Mouse (Mus musculus) left cerebral cortex, postnatal 36 days (tissue): ENCODE results near the gene Cldn12. TPM values are rescaled to one million over a fixed set of nuclear protein-coding genes. Genes with fewer than 3 reads are reported as not detected.

Source experiments
- DNase-seq, 2 experiments: peaks; one replicate each; pipeline ENCODE4 v3.0.0; 2021 to 2022; ENCODE audit warnings: low spot score in 2 of 2, mixed read lengths in 1 of 2
- intact Hi-C: fragments of 180-260 bp; cut with DNase I; formaldehyde crosslinking; loops from one replicate; pipeline ENCODE4 v1.15.1; 2025
- total RNA-seq, 2 experiments: library from RNA; stranded (reverse); gene quantifications; 2 replicates each; pipeline ENCODE4 v1.2.3; 2021

The Cldn12 gene
- total RNA-seq, 2 experiments from 2014 or later = 42.1 to 44.2 TPM

DNA sequence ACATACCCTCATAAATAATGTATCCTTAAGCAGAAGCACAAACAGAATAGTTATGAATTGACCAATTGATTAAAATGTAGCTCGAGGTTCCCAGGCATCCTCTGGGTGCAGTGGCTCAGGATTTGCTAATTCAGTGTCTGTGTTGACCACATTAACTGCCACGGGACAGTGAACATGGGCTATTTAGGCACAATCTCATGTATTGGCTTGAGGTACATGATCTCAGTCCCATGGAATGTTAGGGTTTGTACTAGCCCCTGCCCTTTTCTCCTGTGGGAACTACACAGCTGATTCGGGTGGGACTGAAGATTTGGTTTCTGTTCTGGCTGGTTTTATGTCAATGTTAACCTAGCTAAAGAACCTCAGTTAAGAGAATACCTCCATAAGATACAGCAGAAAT lies 18.4 kb downstream of the Cldn12 start:
- intact Hi-C loops = no loop called here
- DNase-seq = no peak

DNA sequence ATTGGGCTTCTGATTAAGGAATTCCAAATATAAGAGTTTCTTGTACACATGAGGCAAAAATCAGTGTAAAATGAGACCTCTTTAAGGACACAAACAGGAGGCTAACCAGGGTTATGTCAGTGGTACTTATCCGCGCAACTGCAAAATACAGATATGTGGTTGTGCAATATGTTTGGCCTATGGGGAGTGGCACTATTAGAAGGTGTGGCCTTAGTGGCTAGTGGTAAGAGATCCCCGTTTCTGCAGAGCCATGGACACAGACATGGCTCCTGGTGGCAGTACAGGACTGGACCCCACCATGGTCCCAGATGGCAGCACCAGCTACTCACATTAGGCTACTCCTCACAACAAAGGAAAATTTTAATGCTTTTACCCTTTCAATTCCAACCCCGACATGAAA lies 19.7 kb downstream of the Cldn12 start:
- intact Hi-C loops = no loop called here
- DNase-seq = no peak

DNA sequence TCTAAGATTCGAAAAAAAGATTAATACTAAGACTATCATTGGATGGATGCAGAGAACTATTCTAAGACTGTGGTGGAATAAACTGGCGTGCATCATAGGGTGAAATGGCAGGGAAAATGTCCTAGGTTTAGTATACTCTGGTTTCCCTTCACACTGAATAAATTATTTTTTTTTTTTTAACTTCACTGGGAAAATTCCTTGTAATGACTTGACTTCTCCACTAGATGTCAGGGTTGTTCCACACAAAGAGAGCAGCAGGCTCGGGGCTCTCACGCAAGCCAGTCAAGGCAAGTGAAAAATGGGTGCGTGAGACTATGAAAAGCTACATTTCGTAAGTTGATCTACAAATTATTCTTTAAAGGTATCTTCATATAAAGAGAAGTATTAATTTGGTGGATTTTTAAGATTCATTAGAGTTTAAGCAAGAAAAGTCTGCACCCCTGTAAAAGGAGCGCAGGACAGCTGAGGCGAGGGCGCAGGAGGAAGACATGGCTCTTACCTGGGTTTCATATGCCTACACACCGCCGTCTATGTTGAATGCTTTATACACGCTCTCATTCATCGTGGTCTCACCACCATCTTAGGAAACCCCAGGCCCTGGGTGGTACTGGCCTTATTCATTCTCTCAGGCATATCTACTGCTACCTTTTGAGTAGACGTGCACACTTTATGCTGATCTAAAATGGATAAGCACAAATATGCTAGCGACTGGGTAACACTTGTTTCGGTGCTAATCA lies 20.3 kb downstream of the Cldn12 start:
- no peak for DNase-seq
- intact Hi-C loops = loop anchor here (1.0 kb wide), 1 partner anchor 256 kb away; no protein-coding TSS in a partner anchor

DNA sequence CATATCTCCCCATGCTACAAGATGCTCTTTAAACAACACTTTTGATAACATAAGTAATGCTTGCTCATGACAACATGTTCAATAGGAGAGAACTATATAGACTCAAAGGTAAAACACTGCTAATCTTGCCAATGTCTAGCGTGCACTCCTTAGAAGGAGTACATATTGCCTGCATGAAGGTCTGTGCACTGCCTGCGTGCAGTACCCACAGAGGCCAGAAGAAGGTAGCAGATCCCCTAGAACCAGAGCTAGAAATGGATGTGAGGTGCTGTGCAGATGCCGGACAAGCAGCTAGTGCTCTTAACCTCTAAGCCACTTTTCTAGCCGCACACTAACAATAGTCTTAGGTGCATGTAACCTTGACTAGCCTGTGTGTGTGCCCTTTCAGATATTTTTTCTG lies 22.6 kb downstream of the Cldn12 start:
- intact Hi-C loops = no loop called here
- no peak for DNase-seq

DNA sequence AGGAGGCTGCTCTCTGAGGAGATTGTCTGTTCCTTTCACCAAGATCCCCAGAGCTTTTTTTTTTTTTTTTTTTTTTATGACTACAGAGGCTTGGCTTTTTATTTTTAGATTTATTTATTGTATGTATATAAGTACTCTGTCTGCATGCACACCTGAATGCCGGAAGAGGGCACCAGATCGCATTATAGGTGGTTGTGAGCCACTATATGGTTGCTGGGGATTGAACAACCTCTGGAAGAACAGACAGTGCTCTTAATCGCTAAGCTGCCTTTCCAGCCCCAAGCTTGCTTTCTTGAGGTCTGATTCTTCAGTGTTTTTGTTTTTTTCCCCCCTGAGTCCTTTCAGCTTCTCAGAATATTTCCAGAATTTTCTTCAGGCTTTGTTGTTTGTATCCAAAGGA lies 28.7 kb downstream of the Cldn12 start:
- DNase-seq = no peak
- intact Hi-C loops = no loop called here

DNA sequence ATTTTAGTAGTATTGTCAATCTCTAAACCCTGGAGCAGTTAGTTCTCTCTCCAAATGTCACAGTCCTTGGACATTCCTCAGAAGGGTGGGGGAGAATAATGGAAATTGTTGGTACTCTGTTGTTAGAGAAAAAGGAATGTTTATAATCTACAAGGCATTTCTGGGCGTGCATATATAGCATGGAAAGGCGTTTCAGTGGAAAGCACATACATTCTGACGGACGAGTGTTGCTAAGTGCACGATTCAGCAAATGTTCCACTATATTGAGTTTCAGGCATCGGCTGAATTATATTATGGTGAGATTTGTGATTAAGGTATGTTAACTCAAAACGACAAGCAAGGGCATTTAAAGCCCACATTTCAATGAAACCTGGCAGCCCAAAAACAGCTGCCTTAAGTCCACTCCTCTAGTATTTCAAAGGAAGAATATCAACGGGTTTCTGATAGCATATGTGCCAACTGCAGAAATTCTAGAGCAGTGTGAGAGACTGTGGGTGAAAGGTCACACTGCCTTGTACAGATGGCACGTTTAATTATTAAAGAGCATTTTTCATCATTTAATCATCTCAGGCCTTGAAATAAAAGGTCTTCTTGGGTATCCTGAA lies 31.4 kb downstream of the Cldn12 start:
- DNase-seq = no peak
- intact Hi-C loops = loop anchor here (5.0 kb wide), 2 partner anchors 216 to 521 kb away; no protein-coding TSS in a partner anchor

DNA sequence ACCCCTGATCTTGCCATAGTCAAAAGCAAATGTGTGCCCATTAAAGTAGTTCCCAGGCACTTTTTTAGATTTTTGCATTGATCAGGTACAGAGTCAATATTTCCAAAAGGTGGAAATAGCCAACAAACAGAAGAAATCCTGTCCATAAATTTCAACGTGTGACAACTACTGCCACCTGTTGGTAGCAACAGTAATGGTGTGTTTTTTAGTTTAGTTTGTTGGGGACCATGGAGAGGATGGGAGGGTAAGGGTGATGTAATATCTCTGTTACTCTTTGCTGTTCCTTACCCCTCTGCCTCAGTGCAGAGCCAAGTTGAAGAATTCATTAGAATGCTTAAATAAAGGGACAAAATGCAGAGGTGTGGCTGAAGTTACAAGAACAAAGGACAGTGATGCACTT lies 33.1 kb downstream of the Cldn12 start:
- no peak for DNase-seq
- intact Hi-C loops = loop anchor here (5.0 kb wide), 2 partner anchors 214 to 519 kb away; no protein-coding TSS in a partner anchor

DNA sequence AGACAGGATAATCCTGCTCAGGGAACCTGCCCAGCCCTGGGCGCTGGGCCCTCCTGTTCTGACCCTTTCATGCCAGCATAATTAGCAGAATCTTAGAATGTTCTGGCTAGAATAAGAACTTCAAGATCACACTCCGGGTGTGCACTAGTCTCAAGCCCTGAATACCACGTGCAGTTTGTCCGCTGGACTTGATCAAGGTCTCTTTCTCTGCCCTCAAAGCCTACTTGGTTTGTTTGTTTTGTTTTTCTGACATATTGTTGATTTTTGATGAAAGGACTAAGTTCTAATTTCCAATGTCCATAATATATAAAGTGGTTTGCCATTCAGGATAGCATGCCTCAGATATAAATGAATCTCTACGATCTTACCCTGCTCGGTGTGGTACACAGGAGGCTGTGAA lies 35.7 kb downstream of the Cldn12 start, which contains the start of gene 1700015F17Rik:
TSS of gene 1700015F17Rik (minus strand) at position 101 of the 400 bp plus-strand sequence.
- intact Hi-C loops = no loop called here

DNA sequence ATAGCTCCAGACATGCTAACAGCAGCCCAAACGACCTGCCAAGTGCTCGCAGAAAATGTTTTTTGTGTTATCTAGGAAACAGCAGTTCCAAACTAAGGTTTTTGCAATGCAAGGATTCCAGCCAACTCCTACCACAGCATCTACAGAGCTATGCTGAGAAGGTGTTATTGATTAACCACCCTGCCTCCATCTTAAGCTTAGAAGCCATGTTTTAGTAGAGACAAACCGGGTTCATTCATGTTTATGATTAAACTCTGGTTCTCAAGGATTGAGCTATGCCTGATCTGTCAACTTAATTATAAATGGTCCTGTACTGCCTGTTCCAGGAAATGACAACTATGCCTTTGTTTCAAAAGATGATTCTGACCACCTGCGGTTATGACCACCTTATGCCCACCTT lies 38.6 kb downstream of the Cldn12 start:
- intact Hi-C loops = no loop called here
- no peak for DNase-seq

More for the DNA sequence above, 35.7 kb downstream of the Cldn12 start, which contains the start of gene 1700015F17Rik:
- no peak for DNase-seq

DNA sequence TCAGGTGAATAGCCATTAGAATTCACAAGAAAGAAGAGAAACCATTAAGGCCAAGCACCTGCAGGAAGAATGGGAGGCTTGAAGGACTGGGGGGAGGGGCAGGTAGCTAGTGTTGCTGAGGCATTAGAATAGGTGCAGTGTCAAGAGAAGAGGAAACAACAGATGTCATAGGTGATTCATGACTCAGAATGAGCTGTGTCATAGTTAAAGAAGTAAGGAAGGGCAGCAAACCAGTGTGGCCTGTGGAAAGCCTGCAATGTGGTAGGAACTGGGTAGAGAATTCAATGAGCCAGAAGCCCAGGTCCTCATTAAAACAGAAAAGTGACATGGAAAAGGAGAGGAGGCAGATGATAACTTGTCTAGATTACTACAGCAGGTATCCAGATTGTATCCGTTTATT lies 49.5 kb downstream of the Cldn12 start:
- intact Hi-C loops = no loop called here

More for the DNA sequence above, 49.5 kb downstream of the Cldn12 start:
- no peak for DNase-seq

Other genes starting within 250 kb of the Cldn12 start
- 100 to 1,000 TPM; 196 to 198 TPM for gene Cdk14, start 94.6 kb downstream of the Cldn12 start, total RNA-seq
- gene 1700015F17Rik, start 35.8 kb downstream of the Cldn12 start, total RNA-seq = under 1 TPM in 1 of 2 experiments, not detected in 1; 0.79 TPM
- gene Gtpbp10, start 44.6 kb upstream of the Cldn12 start, total RNA-seq = 10 to 100 TPM in 1 of 2 experiments, 1 to 10 TPM in 1; 9.0 to 12.0 TPM
- not detected for gene Gm8773, start 58.8 kb upstream of the Cldn12 start, total RNA-seq
- 10 to 100 TPM; 16.8 to 33.1 TPM for gene Cfap69, start 149.3 kb upstream of the Cldn12 start, total RNA-seq
- gene Steap2, start 179.6 kb upstream of the Cldn12 start, total RNA-seq = 1 to 10 TPM; 8.1 to 8.8 TPM
- not detected for gene Steap1, start 234.4 kb upstream of the Cldn12 start, total RNA-seq